Mouse (Mus musculus): ENCODE data around the gene Ccdc30.

GRCm38 (mm10) chr4:119462858-119463755 is 47.8 kb upstream of the Ccdc30 start:
- no peak for TF ChIP-seq CTCF (IDR thresholded peaks at IDR 0.05; ENCODE audit: control insufficient read depth, insufficient read depth, insufficient replicate concordance, low read depth, low read length)
- TF ChIP-seq POLR2A (IDR thresholded peaks at IDR 0.05; ENCODE audit: control insufficient read depth, low read depth, low read length), result no peak
